Mouse (Mus musculus) hematopoietic stem cell, adult 5-6 weeks (primary cell): ENCODE measurements around the gene Nhlrc2. TPM values are rescaled to one million over a fixed set of nuclear protein-coding genes. Genes with fewer than 3 reads are reported as not detected.

Experiments
- ATAC-seq, 2 experiments: fragments of 125-278 bp in 1 of 2; replicated peaks in 1 of 2; 2 replicates each; pipeline ENCODE4 v1.8.0; 2016 to 2017; ENCODE audit warnings: inconsistent platforms in 2 of 2, mild to moderate bottlenecking in 2 of 2, moderate number of reproducible peaks in 2 of 2, low read depth in 1 of 2, moderate TSS enrichment in 1 of 2; ENCODE audit not compliant: low FRiP score in 2 of 2, poor library complexity in 2 of 2, severe bottlenecking in 2 of 2, insufficient read depth in 1 of 2, low TSS enrichment in 1 of 2
- total RNA-seq: library from RNA; stranded (forward); fragments of 172-1452, 232-1000 nt; gene quantifications from 2 replicates; pipeline ENCODE4 v1.2.3, GENCODE M21; 2017

The Nhlrc2 gene
- total RNA-seq, 1 experiment from 2014 or later, result 14.1 TPM

GRCm38 (mm10) chr19:56652034-56652962 lies 104.2 kb downstream of the Nhlrc2 start:
- no peak for ATAC-seq

Other genes starting within 250 kb of the Nhlrc2 start
- gene Nrap, start 158.2 kb upstream of the Nhlrc2 start, total RNA-seq, result 1.1 TPM in 2 replicates
- 35.4 and 43.1 TPM in 2 replicates for gene Casp7, start 151.1 kb upstream of the Nhlrc2 start, total RNA-seq
- gene Plekhs1, start 86.6 kb upstream of the Nhlrc2 start, total RNA-seq, result not detected in 2 replicates
- gene Dclre1a, start within 50 bp of the Nhlrc2 start, total RNA-seq, result 10.4 and 14.9 TPM in 2 replicates
- not detected in 2 replicates for gene Adrb1, start 173.9 kb downstream of the Nhlrc2 start, total RNA-seq